Mouse (Mus musculus) adipocyte (in vitro differentiated cells): Measurements from ENCODE around the gene Cep85l.
A peak's percentile ranks its signal among the peaks of the same experiment; 100 is the strongest.

ENCODE experiments used
- DNase-seq: peaks from one replicate; pipeline ENCODE4 v3.0.0-alpha.2; 2016; ENCODE audit warnings: low spot score

Cep85l gene

DNA sequence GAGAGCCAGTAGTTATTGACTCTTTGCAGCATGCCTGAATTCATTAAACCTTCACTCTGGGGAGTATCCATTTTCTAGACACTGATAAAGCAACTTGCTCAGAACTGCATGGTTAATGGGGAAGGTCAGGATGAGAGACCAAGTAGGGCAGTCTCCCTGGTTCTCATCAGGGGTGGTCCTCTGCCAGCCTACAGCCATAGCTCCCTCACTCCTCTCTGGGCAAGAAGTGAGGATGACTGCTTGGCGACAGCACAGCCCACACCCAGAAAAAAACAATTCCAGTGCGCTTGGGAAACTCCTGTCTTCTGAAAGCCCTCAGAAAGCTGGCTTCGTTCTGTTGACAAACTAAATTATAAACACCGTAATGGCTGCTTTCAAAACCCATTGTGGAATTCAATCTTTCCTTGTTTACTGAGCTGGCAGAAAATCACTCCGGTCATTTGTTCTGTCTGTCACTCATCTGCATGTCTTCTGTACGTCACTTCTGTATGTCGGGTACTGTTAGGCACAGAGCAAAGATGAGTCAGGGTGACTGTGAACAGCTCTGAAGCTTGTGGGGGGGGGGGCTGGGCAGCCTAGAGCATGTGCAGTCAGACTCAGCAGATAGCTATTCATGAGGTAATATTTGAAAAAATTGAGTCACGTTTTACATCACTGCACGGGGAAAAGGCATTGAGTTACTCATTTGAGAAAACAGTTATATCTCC is 15.3 kb upstream of the Cep85l start:
- no peak for DNase-seq

DNA sequence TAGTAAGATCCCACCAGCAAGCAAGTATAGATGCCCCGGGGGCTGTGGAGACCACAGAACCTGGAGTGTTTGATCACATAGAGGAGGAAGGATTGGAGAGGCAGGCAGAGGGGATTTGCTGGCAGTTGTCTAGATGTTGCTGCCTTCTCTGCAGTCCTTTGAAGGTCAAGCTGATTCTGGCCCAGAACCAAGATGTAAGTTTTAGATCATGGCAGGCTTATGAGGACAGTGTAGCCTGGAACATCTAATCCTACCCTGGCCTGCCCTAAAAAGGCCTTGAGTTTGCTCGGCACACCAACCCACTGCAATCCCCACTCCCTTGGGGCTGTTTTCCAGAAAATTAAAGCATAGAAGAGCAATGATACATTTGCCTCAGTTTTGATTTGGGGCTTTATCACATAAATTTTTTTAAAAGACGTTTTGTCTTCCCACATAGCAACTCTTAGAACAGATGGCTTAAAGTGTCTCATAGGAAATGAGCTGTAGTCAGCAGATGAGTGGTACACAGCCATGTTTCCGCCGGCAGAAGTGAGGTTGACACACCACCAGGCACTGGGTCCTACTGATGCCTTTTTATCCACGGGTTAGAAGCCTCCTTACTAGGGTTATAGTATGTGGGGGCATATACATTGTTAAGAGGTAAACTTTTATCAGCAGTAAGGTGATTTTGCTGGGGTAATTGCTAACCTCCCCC is 8.6 kb upstream of the Cep85l start:
- no peak for DNase-seq

DNA sequence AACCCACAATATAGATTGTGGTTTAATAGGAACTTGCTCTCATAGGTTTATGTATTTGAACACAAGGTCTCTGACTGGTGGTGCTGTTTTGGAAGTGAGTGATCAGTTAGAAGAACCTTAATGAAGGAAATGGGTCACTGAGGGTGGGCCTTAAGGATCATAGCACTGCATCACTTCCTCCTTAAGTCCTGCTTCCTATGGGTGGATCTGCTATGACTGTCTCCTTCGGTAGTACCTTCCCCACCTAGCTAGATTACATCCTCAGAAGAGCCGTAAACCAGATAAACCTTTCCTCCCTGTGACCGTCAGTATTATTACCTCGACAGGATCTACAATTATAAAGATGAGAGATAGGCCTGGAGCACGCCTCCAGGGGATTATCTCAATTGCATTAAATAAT is 5.7 kb upstream of the Cep85l start:
- no peak for DNase-seq

DNA sequence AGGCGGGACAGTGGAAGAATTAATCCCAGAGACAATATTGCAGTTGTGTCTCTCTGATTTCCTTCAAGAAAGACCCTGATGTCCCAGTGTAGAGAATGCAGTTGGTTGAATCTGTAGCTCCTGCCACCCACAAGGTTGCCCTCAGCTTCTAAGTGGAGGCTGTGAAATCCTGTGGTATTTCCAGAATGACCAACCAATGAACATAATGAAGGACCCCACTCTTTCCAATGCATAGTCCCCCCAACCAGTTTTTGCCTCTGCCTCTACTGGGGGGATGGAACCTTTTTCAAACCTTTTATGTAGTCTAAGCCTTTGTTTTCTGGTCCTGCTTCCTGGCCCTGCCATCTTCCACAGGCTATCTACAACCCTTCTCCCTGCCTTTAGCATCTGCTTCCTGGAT is 5.1 kb upstream of the Cep85l start:
- DNase-seq = no peak

DNA sequence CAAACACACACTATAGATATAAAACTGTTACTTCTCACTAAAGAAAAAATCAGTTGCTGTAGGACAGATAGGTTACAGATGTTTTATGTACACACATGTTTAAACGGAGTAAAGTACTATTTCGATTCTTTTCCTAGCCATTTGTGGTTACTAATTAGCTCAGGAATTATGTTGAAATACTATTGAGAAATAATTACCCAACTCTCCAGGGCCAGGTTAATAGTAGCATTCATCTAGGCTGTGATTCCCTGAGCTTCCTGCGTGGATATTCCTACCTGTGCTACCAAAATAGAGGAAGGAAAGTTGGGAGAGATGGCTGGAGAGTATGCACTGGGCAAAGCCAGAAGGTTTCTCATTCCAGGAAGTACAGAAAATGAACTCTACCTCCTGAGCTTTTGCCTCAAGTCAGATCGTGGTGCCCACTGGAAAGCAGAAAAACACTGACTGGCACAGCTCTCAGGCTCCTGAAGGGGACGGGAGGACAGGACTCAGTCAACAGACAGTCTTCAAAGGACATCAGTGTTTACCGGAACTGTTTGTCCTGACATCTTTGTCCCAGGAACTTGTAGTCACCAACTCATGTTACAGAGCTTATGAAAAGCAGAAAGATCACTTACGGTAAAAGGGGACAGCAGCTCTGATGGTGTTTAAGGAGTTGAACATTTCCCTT is 3.1 kb upstream of the Cep85l start:
- no peak for DNase-seq

DNA sequence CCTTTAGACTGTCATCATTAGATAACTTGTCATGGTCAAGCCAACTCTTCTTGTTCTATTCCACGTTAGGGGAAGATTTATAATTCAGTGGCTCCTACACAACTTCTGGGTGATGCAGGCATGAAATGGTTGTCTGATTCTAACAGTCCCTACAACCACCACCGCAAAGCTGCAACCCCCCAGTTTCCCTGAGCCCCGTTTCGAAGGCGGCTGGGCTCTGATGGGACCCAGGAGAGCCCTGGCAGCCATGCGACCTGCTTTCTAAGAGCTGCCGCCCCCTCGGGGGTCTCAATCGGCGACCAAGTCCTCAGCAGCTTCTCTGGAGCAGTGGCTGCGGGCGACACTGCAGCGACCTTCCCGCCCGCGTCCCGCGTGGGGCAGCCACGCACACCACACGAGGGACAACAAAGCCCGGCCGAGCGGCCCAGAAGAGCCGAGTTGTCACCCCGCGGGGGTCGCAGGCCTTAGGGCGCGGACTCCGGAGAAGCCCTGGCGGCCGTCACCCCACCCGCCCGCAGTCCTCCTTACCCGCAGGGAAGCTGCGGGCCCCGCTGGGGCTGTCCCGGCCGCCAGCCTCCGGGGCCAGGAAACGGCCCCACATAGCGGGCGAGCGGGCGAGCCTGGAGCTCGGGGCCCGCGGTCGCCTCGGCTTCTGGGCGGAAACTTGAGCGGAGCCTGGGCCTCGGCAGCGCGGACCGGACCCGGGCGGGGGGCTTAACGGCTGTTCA is 602 bp downstream of the Cep85l start:
- peak; percentile 37 for DNase-seq

DNA sequence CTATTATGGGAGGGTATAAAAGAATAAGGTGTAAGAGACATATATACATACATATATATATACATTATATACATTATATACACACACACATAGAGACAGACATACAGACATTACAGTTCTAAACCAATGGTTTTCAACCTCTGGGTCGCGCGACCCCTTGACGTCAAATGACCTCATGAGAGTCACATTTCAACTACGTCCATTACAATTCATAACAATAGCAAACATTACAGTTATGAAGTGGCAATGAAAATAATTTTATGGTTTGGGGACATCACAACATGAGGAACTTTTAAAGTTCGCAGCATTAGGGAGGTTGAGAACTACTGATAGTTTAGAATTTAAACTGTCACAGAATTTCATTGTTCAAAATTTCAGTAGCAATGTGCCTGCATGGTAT is 1.5 kb downstream of the Cep85l start:
- DNase-seq = no peak

DNA sequence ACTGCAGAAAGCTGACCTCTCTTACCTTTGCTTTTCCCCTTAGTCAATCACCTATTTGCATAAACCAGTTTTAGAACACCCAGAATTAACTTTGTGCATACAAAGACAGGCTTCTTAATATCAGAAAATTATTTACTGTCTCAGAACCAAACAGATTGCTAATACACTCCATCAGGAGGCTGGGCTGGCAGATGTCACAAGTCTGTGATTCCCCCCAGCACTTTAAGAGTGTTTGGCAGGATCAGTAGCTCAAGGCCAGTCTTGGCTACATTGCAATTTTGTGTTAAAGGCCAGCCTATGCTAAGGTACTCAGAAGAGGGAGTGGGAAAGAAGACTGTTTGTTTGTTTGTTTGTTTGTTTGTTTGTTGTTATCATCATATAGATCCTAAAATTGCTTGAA is 2.7 kb downstream of the Cep85l start:
- peak; percentile 63 for DNase-seq

DNA sequence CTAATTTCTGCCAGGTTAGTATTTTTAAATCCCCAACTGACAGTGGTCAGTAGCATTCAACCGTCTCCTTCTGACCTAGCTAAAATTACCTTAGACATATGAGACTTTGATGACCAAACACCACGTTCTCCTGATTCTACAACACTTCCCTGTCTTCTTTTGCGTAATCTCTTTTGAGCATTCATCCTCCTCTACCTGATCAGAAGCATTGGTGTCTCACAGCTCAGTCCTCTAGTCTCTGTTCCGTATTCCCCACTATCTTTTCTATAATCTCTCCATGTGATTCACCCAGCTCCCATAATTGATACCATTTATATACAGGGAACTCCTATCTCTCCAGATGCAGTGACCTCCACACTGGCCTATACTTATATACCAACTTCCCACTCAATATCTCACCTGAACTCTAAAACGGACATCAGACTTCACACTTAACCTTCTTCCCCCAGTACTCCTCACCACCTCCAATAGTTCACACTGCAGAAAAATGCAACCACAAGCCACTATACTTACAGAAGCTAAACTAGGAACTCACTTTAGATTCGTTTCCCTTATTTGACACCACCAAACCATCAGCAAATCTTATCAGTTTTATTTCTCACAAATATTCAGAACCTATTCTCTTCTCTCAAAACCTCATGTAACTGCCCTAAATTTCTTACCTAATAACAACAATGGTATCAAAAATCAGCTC is 5.7 kb downstream of the Cep85l start:
- DNase-seq = no peak

DNA sequence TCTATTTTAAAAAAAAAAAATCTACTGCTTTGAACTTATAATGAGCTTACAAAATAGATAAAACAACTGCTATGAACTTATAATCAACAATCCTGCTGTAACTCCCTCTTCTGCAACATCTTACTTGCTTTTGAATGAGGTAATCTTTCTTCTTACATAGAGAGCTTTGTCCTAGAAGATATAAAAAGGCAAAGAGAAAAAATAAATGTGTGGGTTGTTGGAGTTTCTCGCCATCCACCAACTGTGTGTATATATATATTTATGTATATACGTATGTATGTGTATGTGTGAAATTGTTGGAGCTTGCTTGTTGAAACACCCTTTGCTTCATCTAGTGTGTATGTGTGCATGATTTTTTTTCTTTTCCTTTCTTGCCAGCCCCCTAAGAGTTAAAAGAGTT is 12.5 kb downstream of the Cep85l start:
- DNase-seq = no peak

DNA sequence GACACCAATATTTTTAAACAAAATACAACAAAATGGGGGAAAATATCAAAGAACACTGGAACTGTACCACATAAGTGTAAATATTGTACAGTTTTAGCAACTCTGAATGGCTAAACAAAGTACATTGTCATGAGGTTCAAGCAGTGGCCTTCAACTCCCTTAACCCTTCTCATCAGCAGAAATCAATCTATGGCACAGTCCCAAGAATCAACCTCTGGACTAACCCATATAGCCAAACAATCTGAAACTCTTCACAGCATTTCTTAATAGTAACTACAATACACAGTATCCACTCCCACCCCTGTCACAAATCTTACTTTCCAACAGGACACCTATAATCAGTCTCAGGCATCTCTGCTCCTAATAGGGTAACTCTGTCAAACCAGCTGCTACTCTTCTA is 15.4 kb downstream of the Cep85l start:
- DNase-seq = no peak

DNA sequence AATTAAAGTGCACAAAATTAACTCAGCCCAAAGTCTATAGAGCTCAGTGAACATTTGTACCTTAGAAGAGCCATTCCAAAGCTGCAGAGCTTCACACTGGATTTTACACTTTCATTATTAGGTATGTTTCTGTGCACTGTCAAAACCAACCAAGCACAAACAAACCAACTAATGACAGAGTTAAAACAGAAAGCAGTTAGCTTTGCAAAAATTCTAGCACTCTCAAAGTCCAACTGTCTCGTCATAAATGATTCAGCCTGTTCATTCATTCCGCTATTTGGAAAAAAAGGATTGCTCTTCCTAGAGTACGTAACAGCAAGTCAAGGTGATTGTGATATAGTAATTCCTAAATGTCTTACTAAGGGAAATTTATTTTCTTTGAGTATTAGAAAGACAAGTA is 20.7 kb downstream of the Cep85l start:
- no peak for DNase-seq

DNA sequence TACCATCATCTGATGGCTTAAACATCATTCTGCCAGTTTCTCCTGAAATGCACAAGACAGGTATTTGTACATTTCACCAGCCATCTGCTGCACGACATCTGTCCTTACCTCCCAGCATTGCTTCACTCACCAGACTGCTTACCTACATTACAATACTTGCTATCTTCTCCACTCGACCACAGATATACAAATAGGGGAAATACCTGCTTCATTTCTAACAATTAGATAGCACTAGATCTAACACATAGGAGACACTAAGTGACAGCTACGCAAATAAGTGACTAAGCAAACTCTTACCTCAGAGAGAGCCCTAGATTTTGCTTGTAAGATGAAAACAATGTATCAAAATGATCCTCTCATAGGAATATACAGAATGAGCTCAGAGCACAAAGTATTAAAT is 26.1 kb downstream of the Cep85l start:
- no peak for DNase-seq

DNA sequence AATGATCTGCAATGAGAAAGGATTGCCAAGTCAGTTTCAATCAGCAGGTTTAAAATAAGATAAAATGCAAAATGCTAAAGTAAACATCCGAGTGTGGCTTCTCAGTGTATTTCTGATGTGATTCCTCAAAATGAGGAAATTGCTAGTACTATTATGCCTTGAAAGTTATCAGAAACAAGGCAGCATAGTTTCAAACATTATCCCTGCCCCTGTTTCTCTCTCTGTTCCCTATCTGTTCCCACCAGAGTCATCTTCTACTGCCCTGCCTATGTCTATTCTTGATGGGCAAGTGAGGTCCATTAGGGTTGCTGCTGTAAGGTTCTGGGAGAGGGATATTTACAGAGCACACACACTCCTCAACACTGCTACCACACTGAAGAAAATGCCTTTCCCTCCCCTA is 30.5 kb downstream of the Cep85l start:
- DNase-seq = no peak

DNA sequence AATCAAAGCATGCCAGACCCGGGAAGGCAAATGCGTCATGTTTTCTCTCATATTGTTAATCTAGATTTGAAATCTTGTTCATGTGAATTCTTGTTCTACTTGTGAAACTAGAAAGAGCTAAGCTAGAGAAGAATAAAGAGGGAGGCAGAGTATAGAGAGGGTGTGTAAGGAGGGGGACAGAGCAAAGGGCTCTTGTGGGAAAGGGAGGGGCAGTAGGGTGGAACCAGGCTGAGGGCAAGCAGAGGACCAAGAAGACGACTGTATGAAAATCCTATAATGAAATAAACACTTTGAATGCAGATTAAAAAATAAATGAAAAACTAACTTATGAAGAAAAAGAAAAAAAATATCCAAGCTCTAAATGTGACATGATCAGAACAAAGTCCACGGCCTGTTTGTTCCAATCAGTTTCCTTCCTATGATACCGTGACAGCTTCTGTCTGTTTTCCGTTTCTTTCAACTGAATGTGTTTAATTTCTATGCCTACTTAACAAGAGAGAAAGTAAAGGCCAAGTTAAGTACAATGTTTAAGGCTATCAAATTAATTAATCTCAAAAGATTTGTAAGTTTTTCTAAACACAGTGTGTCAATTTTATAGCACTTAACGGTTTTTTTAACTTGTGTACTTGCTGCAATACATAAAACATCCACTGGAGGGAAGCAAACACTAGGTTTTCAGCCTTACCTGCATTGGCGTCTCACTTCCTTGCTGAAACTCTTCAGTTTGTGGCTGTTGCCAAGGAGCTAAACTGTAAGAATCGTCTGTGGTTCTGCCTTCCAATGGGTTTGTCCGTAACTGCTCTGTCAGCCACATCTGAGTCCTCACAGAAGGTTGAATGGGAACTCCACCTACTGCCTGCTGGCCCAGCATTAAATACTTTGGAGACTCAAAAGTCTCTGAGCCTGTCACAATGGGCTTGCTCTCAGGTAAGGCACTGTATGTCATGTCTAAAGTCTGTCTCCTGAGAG is 31.7 kb downstream of the Cep85l start:
- peak; percentile 85 for DNase-seq

DNA sequence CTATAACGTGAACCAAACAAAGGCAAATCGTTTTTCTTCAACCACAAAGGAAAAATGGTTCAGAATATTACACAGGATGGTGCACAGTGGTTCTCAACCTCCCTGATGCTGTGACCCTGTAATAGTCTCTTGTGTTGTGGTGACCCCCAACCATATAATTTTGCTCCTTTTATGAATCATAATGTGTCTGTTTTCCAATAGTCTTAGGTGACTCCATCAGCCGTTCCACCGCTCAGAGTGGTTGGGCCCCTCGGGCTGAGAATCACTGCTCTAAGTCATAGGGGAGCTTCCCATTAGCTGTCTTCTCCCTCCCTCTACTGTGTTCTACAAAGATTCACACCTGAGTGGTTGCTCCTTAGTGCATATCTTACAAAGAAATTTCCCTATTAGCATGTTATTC is 32.8 kb downstream of the Cep85l start:
- DNase-seq = no peak

DNA sequence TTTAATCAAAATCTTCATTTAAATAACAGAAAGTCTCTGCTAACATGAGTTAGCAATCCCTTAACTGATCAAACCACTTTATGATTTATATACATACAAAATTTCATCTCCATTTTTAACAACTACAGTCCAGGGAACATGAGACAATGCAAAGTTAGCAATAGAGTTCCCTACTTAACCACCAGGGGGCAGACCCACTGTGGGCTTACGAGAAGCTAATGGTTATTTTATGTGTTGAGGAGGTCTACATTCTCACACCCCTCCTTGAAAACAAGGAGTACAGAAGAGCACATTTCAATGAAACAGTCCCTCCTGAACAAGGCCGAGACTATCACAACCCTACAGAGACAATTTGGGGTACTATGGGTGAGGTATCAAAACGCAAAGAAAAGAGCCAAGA is 33.2 kb downstream of the Cep85l start:
- DNase-seq = peak; percentile 61

DNA sequence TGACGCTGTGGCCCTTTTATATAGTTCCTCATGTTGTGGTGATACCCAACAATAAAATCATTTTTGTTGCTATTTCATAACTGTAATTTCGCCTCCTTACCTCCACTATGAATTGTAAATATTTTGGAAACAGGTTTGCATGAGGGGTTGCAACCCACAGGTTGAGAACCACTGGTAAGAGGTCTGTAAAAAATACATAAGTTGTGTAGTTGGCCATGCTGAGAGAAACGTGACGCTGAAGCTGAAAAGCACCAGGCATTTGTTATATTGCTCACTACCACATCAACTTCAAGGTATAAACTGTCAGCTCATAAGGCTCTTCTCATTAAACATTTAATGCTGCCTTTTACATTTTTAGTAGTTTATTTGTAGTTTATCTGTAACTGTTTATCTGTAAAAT is 34.2 kb downstream of the Cep85l start:
- DNase-seq = no peak

DNA sequence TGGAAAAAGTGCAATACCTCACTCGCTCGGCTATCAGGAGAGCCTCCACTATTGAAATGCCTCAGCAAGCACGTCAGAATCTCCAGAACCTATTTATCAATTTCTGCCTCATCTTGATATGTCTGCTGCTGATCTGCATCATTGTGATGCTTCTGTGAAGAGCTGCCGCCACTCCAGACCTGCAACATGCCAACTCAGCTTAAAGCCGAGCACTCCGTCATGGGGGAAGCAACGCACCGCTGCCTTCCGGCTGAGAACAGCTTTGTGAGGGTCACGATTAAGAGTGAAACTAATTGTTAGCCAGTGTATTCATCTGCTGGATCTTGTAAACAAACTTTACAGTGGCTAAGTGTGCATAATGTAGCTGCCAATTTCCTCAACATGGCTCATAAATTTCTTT is 35.9 kb downstream of the Cep85l start:
- no peak for DNase-seq

DNA sequence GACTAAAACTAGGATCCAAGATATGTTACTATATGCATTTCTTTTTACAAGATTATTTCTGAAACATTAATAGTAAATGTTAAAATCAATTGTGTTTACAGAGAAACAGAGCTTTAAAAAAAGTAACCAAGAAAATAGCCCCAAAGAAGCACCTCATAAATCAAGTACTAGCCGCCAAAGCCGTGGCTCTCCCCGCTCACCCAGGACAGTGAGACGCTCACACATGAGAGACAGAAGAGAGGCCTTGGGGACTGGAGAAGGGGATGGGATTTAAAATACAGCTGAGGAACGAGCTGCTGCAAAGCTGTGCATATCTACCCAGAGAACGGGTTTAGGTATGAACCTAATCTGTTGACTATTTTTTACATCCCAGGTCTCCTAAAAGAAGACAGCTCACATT is 36.4 kb downstream of the Cep85l start:
- DNase-seq = no peak

DNA sequence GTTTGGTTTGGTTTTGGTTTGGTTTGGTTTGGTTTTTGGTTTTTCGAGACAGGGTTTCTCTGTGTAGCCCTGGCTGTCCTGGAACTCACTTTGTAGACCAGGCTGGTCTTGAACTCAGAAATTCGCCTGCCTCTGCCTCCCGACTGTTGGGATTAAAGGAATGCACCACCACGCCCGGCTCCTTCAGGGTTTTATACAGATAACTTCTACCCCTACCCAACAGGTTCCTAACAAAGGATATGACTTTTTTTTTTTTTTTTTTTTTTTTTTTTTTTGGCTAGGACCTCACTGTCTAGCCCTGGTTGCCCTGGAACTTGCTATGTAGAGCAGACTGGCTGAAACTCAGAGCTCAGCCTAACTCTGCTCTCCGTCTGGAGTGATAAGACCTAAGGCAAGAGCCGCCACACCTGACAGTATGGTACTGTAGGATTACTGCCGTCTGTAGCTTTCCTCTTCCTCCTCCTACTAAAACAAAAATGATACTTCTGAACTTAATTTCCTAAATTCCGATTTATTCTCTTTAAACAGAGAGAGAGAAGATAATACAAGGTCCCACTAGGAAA is 37.5 kb downstream of the Cep85l start:
- no peak for DNase-seq
